Mouse (Mus musculus) neural tube, embryonic 11.5 days (tissue): ENCODE measurements around the gene Zkscan14. TPM values are rescaled to one million over a fixed set of nuclear protein-coding genes. Genes with fewer than 3 reads are reported as not detected.
"Not testable (repeated sequence)": the region's sequence is repeated elsewhere in the genome, so short reads cannot be mapped to it uniquely, and the experiment has no call there.

Experiments used
- ATAC-seq: fragments of 200-750 bp; cut with Nextera tagmentation; 2 replicates; pipeline ENCODE4 v1.8.0; 2017; ENCODE audit warnings: moderate number of reproducible peaks, mild to moderate bottlenecking, moderate TSS enrichment, moderate library complexity; ENCODE audit not compliant: insufficient read depth, low FRiP score, low TSS enrichment
- DNase-seq: peaks from one replicate; pipeline ENCODE4 v3.0.0-alpha.2; 2015; ENCODE audit warnings: low spot score
- H3K27ac ChIP-seq: fragments of 300-500 bp; sonication (generic); 2 replicates; pipeline ENCODE4 v1.5.1; 2014; ENCODE audit warnings: low read depth, mild to moderate bottlenecking, low read length
- H3K27me3 ChIP-seq: fragments of 300-500 bp; sonication (generic); 2 replicates; pipeline ENCODE4 v1.6.1; 2014; ENCODE audit warnings: mild to moderate bottlenecking, low read length, mixed read lengths; ENCODE audit not compliant: control insufficient read depth, insufficient read depth
- H3K36me3 ChIP-seq: fragments of 300-500 bp; sonication (generic); 2 replicates; pipeline ENCODE4 v1.6.1; 2014; ENCODE audit warnings: mild to moderate bottlenecking, low read length, moderate library complexity, mixed read lengths; ENCODE audit not compliant: control insufficient read depth, insufficient read depth
- H3K4me1 ChIP-seq: fragments of 300-500 bp; sonication (generic); 2 replicates; pipeline ENCODE4 v1.6.1; 2014; ENCODE audit warnings: low read length, mixed read lengths; ENCODE audit not compliant: control insufficient read depth, insufficient read depth
- H3K4me2 ChIP-seq: fragments of 300-500 bp; sonication (generic); 2 replicates; pipeline ENCODE4 v1.6.1; 2014; ENCODE audit warnings: low read depth, mild to moderate bottlenecking, moderate library complexity
- H3K4me3 ChIP-seq: fragments of 300-500 bp; sonication (generic); 2 replicates; pipeline ENCODE4 v1.5.1; 2014; ENCODE audit warnings: low read depth, low read length
- H3K9ac ChIP-seq: fragments of 300-500 bp; sonication (generic); 2 replicates; pipeline ENCODE4 v1.6.1; 2014; ENCODE audit warnings: mild to moderate bottlenecking, low read length
- H3K9me3 ChIP-seq: fragments of 300-500 bp; sonication (generic); 2 replicates; pipeline ENCODE4 v1.6.1; 2016; ENCODE audit warnings: low read length; ENCODE audit not compliant: control insufficient read depth
- WGBS: fragments of 180-500 bp; shearing (Covaris S2); extraction: QIAGEN DNeasy Blood & Tissue Kit; methylation state at CpG from one replicate; pipeline ENCODE4 v1.1.7; 2014; 5-methylcytosine and 5-hydroxymethylcytosine counted together
- polyA plus RNA-seq: library from polyadenylated mRNA; unstranded; fragments of >200 nt; fragmentation: Nextera tagmentation; extraction: Ambion mirVana; gene quantifications from 2 replicates; pipeline ENCODE4 v1.2.1, GENCODE M21; 2014

Zkscan14 gene
- polyA plus RNA-seq, 1 experiment from 2014 or later = 8.8 TPM

DNA sequence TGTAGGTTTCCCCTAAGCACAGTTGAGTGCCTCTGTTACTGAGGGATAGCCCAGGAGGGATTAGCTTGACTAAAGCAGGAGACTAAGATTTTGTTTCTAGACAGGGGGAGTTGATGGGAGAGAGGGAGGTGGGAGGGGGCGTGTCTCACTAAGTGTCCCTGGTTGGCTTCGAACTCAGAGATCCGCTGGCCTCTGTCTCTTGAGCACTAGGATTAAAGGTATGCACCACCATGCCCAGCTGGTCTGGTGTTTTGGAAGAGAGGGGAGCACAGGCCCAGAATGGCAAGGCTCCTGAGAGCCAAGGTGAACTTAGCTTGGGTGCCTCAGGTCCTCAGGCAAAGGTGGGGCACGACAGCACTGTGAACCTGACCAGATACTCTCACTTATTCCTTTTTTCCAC is 9.7 kb upstream of the Zkscan14 start:
- no peaks in the 10 kb centered on the region for H3K9me3 ChIP-seq
- no peak overlapping the region for H3K9ac ChIP-seq
- no peak overlapping the region for H3K27ac ChIP-seq
- 91% methylated on average over 4 of the region's 4 CpGs for WGBS
- no peaks in the 10 kb centered on the region for H3K27me3 ChIP-seq
- no peak overlapping the region for H3K4me3 ChIP-seq
- H3K4me2 ChIP-seq = no peak overlapping the region
- ATAC-seq (no peak), DNase-seq (no peak)
- no peaks in the 10 kb centered on the region for H3K4me1 ChIP-seq
- H3K36me3 ChIP-seq = peaks cover 7% of the 10 kb centered on the region

DNA sequence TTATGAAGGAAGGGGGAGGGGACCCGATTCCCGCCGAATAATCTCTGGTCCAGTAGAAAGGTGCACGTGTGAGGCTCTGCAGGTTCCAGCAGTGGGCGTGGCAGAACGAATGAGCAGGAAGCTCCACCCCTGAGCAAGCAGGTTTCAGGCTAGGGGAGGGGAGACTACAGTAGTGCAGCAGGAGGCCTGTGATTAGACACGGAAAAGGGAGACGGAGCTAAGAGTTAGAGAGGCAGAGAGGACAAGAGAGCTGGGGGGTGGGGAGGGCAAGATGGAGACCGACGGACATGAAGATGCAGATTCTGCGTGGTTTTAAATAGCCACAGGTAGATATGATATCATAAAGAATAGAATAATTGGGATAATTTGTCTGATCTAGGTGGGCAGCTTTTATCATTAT is 6.7 kb upstream of the Zkscan14 start:
- not testable (repeated sequence) for DNase-seq, H3K9ac ChIP-seq, H3K4me2 ChIP-seq, H3K27ac ChIP-seq, H3K4me3 ChIP-seq, H3K36me3 ChIP-seq, H3K27me3 ChIP-seq, H3K4me1 ChIP-seq, ATAC-seq, H3K9me3 ChIP-seq
- WGBS = 41% methylated on average over 11 of the region's 11 CpGs

DNA sequence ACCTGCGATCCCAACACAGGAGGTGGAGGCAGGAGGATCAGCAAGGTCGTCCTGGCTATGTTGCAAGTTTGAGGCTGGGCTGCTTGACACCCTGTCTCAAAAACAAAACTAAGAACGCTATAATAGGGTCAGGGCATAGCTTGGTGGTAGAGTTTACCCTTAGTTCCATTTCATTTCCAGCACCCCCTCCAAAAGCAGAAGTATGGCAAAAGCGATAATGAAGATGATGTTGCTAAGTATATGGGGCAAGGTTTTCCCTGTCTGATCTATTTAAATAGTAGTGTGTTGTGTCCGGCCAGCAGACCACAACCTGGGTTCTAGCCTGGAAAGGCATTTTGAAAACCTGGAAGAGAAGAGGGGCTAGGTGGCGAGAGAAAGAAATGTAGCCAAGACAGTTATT is 6.3 kb upstream of the Zkscan14 start:
- WGBS = 84% methylated on average over 5 of the region's 6 CpGs
- H3K36me3 ChIP-seq = peaks cover 5% of the 10 kb centered on the region; the same call in 1 of the 2 replicates
- H3K9me3 ChIP-seq = no peaks in the 10 kb centered on the region
- ATAC-seq (no peak), DNase-seq (no peak)
- H3K4me3 ChIP-seq = no peak overlapping the region
- no peaks in the 10 kb centered on the region for H3K27me3 ChIP-seq
- no peak overlapping the region for H3K4me2 ChIP-seq
- no peak overlapping the region for H3K9ac ChIP-seq
- H3K4me1 ChIP-seq = peaks cover 6% of the 10 kb centered on the region
- H3K27ac ChIP-seq = no peak overlapping the region

DNA sequence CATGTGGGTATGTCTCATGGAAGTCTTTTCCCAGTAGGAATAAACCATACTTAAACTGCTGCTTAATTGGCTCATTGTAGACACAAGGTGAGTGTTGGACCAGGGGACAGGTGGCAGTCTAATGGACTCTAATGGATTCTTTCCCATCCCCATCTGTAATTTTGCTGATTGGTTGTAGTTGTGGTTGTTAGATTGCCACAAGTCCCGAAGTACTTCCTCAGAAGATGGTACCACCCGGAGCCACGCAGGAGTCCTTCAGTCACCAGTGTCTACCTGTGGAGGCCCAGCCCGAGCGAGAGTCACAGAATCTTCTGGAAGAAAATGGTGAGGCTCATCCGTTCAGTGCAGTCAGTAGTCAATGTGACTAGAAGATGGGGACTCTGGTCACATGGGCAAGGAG is 5.7 kb upstream of the Zkscan14 start:
- Histone ChIP-seq H3K9ac (no peak overlapping the region), H3K4me3 (no peak overlapping the region), H3K4me1 (peaks cover 6% of the 10 kb centered on the region), H3K4me2 (no peak overlapping the region), H3K27ac (no peak overlapping the region), H3K36me3 (peaks cover 5% of the 10 kb centered on the region; the same call in 1 of the 2 replicates), H3K27me3 (no peaks in the 10 kb centered on the region), H3K9me3 (no peaks in the 10 kb centered on the region)
- WGBS = 97% methylated on average over 6 of the region's 6 CpGs
- DNase-seq = no peak
- no peak for ATAC-seq

DNA sequence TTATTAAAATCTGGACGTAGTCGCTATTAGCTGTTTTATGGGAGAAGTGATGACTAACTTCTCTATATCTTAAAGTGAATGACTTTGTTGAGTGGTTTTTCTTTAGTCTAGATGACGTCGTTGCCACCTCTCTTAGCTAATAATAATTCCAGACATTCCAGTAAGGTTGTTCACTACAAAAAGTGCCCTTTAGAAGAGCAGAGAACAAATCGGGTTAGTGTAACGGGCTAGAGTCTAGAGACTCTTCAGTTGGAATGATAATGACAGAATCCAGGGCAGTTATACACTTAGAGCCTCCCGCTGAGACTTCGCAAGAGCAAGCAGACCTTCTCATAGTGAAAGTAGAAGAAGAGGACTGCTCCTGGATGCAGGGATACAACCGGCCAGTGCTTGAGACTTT is 3.4 kb upstream of the Zkscan14 start:
- Histone ChIP-seq H3K4me1 (peaks cover 15% of the 10 kb centered on the region), H3K4me2 (peak overlapping the region; percentile 54), H3K9me3 (no peaks in the 10 kb centered on the region), H3K27me3 (no peaks in the 10 kb centered on the region), H3K4me3 (peak overlapping the region; percentile 58), H3K9ac (peak overlapping the region; percentile 10; the same call in 1 of the 2 replicates), H3K36me3 (no peaks in the 10 kb centered on the region), H3K27ac (no peak overlapping the region)
- ATAC-seq (no peak), DNase-seq (no peak)
- 22% methylated on average over 9 of the region's 9 CpGs for WGBS

DNA sequence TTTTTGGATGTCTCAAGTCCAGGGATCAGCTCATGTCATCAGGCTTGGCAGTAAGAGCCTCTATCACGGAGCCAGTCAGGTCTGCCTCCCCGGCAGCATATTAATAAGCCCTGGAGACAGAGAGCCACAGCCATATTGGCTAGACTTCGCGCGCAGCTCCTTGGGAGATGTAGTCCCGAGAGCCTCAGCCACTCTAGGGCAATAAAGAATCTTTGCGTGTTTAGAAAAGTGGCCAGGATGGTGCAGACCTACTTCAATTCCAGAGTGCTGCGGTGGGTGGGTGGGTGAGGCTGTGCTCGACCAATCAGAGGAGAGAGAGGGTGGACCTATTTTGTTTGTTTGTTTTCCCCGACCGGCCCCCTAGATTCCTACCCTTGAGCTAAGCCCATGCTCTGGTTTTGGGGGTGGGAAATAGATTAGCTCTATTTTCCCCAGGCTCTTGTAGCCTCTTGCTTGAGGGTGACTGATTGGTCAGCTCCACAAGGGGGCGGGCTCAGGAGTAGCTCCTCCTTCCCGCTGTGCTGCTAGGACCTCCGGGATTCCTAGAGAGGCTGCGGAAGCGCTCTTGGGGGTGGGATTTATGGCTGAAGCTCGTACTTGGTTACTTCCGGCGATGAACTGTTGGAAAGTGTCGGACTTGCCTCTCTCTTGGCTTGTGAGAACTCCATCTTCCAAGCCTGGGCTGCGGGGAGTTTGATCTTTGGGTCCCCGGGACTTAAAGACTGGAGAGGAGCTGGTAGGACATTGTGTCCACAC is 2.4 kb upstream of the Zkscan14 start, which contains the start of gene Zkscan5:
Gene Zkscan5 (plus strand): TSS at position 627 of the 756 bp plus-strand sequence.
- WGBS = under 1% methylated on average over 22 of the region's 22 CpGs
- Histone ChIP-seq H3K4me3 (peak within 1 kb of the TSS; percentile 58), H3K36me3 (no peaks in the 10 kb centered on the region), H3K27me3 (no peaks in the 10 kb centered on the region), H3K9me3 (no peaks in the 10 kb centered on the region), H3K4me1 (peaks cover 15% of the 10 kb centered on the region), H3K9ac (peak within 1 kb of the TSS; percentile 62), H3K27ac (peak within 1 kb of the TSS; percentile 51), H3K4me2 (peak within 1 kb of the TSS; percentile 54)
- ATAC-seq (peak; percentile 93), DNase-seq (peak; percentile 95)

DNA sequence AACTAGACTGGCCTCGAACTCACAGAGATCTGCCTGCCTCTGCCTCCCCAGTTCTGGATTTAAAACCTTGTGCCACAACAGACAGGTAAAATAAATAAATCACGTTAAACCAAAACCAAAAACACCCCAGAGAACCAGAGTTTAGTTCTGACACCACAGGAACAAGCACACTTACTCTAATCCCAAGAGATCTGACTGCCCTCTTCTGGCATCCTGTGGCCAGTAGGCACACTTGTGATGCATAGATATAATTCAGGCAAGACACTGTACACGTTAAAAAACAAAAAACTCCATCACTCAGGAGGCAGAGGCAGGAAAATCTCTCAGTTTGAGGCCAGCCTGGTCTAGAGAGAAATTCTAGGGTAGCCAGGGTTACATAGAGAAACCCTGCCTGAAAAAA is 778 bp upstream of the Zkscan14 start:
- Histone ChIP-seq H3K36me3 (no peaks in the 10 kb centered on the region), H3K4me1 (peaks cover 15% of the 10 kb centered on the region), H3K4me2 (no peak overlapping the region), H3K4me3 (no peak overlapping the region), H3K9me3 (no peaks in the 10 kb centered on the region), H3K9ac (no peak overlapping the region), H3K27ac (no peak overlapping the region), H3K27me3 (no peaks in the 10 kb centered on the region)
- DNase-seq (no peak), ATAC-seq (no peak)
- WGBS = 49% methylated on average over 3 of the region's 3 CpGs

DNA sequence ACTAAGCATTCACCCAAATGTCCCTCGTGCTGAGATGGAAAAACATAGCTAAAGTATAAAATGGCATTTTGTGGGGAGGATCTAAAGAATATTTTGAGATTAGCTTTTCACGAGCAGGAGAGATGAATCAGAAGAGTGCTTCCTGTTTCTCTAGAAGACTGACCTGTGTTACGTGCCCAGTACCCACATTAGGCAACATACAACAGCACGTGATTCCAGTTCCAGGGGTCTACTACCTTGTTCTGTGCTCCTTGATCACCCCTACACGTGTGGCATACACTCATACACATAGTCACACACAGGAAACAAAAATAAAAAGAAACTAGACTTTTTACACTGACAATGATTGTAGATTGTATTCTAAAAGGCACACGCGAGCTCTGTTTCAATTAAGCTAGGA is 1.3 kb downstream of the Zkscan14 start:
- no peak overlapping the region for H3K4me2 ChIP-seq
- H3K27ac ChIP-seq = no peak overlapping the region
- ATAC-seq (no peak), DNase-seq (no peak)
- no peaks in the 10 kb centered on the region for H3K9me3 ChIP-seq
- no peak overlapping the region for H3K9ac ChIP-seq
- H3K27me3 ChIP-seq = no peaks in the 10 kb centered on the region
- 81% methylated on average over 7 of the region's 7 CpGs for WGBS
- no peak overlapping the region for H3K4me3 ChIP-seq
- H3K36me3 ChIP-seq = no peaks in the 10 kb centered on the region; the same call in 1 of the 2 replicates
- H3K4me1 ChIP-seq = peaks cover 13% of the 10 kb centered on the region

DNA sequence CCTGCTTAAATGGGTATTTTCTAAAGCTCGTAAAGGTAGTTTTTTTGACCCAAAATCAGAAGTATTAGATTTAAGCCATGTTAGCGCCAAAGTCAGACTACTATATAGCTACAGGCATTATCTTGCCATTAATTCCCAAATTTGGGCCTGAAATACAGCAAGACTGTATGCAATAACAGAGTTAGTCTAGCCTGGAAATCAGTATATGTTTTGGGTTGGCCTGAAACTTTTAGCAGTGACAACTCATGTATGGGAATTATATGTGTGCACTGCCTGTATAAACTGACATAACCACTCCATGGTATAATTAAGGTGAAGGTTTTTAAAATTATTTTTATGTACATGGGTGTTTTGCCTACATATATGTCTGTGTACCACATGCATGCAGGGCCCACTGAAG is 9.7 kb downstream of the Zkscan14 start, which contains the start of gene Atp5j2:
Gene Atp5j2 (minus strand): TSS at position 101 of the 400 bp plus-strand sequence.
- Histone ChIP-seq H3K27me3 (no peaks in the 10 kb centered on the region), H3K36me3 (peaks cover 4% of the 10 kb centered on the region; the same call in 1 of the 2 replicates), H3K9ac (peak within 1 kb of the TSS; percentile 93), H3K27ac (peak within 1 kb of the TSS; percentile 55; the same call in 1 of the 2 replicates), H3K4me3 (peak within 1 kb of the TSS; percentile 82), H3K9me3 (no peaks in the 10 kb centered on the region), H3K4me2 (peak within 1 kb of the TSS; percentile 47), H3K4me1 (peaks cover 6% of the 10 kb centered on the region)
- no peak for ATAC-seq
- WGBS = 87% methylated on average over 2 of the region's 2 CpGs
- no peak for DNase-seq
